Mouse (Mus musculus) neural tube, embryonic 11.5 days (tissue): ENCODE measurements at regions not wholly inside any gene's neighbourhood (a gene's known extent, or its start where the extent isn't known, plus 50 kb on each side); places are given as distances from the start of the nearest gene placed in this dataset.

Experiments used
- ATAC-seq: fragments of 200-750 bp; cut with Nextera tagmentation; 2 replicates; pipeline ENCODE4 v1.8.0; 2017; ENCODE audit warnings: moderate number of reproducible peaks, mild to moderate bottlenecking, moderate TSS enrichment, moderate library complexity; ENCODE audit not compliant: insufficient read depth, low FRiP score, low TSS enrichment
- DNase-seq: peaks from one replicate; pipeline ENCODE4 v3.0.0-alpha.2; 2015; ENCODE audit warnings: low spot score
- H3K27ac ChIP-seq: fragments of 300-500 bp; sonication (generic); 2 replicates; pipeline ENCODE4 v1.5.1; 2014; ENCODE audit warnings: low read depth, mild to moderate bottlenecking, low read length
- H3K27me3 ChIP-seq: fragments of 300-500 bp; sonication (generic); 2 replicates; pipeline ENCODE4 v1.6.1; 2014; ENCODE audit warnings: mild to moderate bottlenecking, low read length, mixed read lengths; ENCODE audit not compliant: control insufficient read depth, insufficient read depth
- H3K36me3 ChIP-seq: fragments of 300-500 bp; sonication (generic); 2 replicates; pipeline ENCODE4 v1.6.1; 2014; ENCODE audit warnings: mild to moderate bottlenecking, low read length, moderate library complexity, mixed read lengths; ENCODE audit not compliant: control insufficient read depth, insufficient read depth
- H3K4me1 ChIP-seq: fragments of 300-500 bp; sonication (generic); 2 replicates; pipeline ENCODE4 v1.6.1; 2014; ENCODE audit warnings: low read length, mixed read lengths; ENCODE audit not compliant: control insufficient read depth, insufficient read depth
- H3K4me2 ChIP-seq: fragments of 300-500 bp; sonication (generic); 2 replicates; pipeline ENCODE4 v1.6.1; 2014; ENCODE audit warnings: low read depth, mild to moderate bottlenecking, moderate library complexity
- H3K4me3 ChIP-seq: fragments of 300-500 bp; sonication (generic); 2 replicates; pipeline ENCODE4 v1.5.1; 2014; ENCODE audit warnings: low read depth, low read length
- H3K9ac ChIP-seq: fragments of 300-500 bp; sonication (generic); 2 replicates; pipeline ENCODE4 v1.6.1; 2014; ENCODE audit warnings: mild to moderate bottlenecking, low read length
- H3K9me3 ChIP-seq: fragments of 300-500 bp; sonication (generic); 2 replicates; pipeline ENCODE4 v1.6.1; 2016; ENCODE audit warnings: low read length; ENCODE audit not compliant: control insufficient read depth
- WGBS: fragments of 180-500 bp; shearing (Covaris S2); extraction: QIAGEN DNeasy Blood & Tissue Kit; methylation state at CpG from one replicate; pipeline ENCODE4 v1.1.7; 2014; 5-methylcytosine and 5-hydroxymethylcytosine counted together

GRCm38 (mm10) chr4:10315875-10316274, 558.4 kb upstream of the 2610301B20Rik start:
- ATAC-seq (no peak), DNase-seq (no peak)
- WGBS: 69% methylated on average over 3 of the region's 3 CpGs

GRCm38 (mm10) chr4:10344147-10344546, 530.2 kb upstream of the 2610301B20Rik start:
- Histone ChIP-seq H3K4me3 (no peak overlapping the region), H3K9ac (no peak overlapping the region), H3K27ac (no peak overlapping the region), H3K4me2 (no peak overlapping the region), H3K4me1 (no peaks in the 10 kb centered on the region), H3K36me3 (no peaks in the 10 kb centered on the region), H3K9me3 (no peaks in the 10 kb centered on the region), H3K27me3 (no peaks in the 10 kb centered on the region)
- DNase-seq (no peak), ATAC-seq (no peak)
- WGBS: 75% methylated on average over 2 of the region's 2 CpGs

More at GRCm38 (mm10) chr4:10315875-10316274, 558.4 kb upstream of the 2610301B20Rik start:
- H3K36me3 ChIP-seq: no peaks in the 10 kb centered on the region
- H3K4me2 ChIP-seq: no peak overlapping the region
- no peaks in the 10 kb centered on the region for H3K27me3 ChIP-seq
- no peak overlapping the region for H3K27ac ChIP-seq
- no peak overlapping the region for H3K9ac ChIP-seq
- no peaks in the 10 kb centered on the region for H3K9me3 ChIP-seq
- H3K4me1 ChIP-seq: no peaks in the 10 kb centered on the region
- H3K4me3 ChIP-seq: no peak overlapping the region

- DNase-seq (no peak), ATAC-seq (no peak)
- Histone ChIP-seq H3K27ac (no peak overlapping the region), H3K4me2 (no peak overlapping the region), H3K4me1 (no peaks in the 10 kb centered on the region), H3K9me3 (no peaks in the 10 kb centered on the region), H3K4me3 (no peak overlapping the region), H3K9ac (no peak overlapping the region), H3K27me3 (no peaks in the 10 kb centered on the region), H3K36me3 (no peaks in the 10 kb centered on the region)
- 76% methylated on average over 4 of the region's 4 CpGs for WGBS
These were observed 522.2 kb upstream of the 2610301B20Rik start for GRCm38 (mm10) chr4:10351876-10352627.

DNA sequence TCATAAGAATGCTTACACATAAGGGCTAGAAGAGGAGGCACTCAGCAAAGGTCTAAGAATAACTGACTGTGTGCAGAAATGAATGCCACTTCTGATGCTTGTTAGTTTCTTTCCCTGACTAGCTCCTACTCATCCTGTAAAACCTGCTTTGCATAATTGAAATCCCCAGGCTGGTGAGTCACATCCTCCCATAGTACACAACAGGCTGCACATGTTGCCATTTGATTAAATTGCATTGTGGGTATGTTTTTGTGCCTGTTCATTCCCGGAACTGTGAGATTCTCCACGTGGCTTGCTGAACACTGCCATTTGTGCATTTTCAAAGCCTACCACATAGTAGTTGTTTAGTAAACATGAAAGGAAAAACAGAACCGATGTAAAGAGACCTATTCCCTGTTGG, 516.7 kb upstream of the 2610301B20Rik start:
- H3K27ac ChIP-seq: no peak overlapping the region
- no peaks in the 10 kb centered on the region for H3K9me3 ChIP-seq
- H3K9ac ChIP-seq: no peak overlapping the region
- ATAC-seq (no peak), DNase-seq (no peak)
- H3K27me3 ChIP-seq: no peaks in the 10 kb centered on the region
- H3K4me1 ChIP-seq: no peaks in the 10 kb centered on the region
- no peak overlapping the region for H3K4me2 ChIP-seq
- H3K36me3 ChIP-seq: no peaks in the 10 kb centered on the region
- 75% methylated on average over 3 of the region's 3 CpGs for WGBS
- H3K4me3 ChIP-seq: no peak overlapping the region

DNA sequence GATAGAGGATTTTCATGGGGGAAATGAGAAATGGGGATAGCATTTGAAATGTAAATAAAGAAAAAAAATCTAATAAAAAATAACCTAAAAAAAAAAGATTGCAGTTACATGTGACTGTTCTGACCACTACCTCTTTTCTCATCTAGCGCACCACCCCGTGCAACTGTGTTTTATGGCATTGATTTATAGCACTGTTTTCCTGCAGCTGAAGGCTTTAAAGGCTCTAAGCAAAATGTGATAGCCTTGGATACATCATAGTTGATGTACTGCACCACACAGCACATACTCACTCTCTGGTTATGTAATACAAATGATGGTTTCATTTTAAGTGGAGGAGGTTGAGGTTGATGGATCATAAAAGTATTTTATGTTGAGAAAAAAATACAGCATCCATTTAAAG, 484.5 kb upstream of the 2610301B20Rik start:
- no peaks in the 10 kb centered on the region for H3K27me3 ChIP-seq
- H3K27ac ChIP-seq: no peak overlapping the region
- 79% methylated on average over 2 of the region's 2 CpGs for WGBS
- no peak overlapping the region for H3K4me2 ChIP-seq
- no peak overlapping the region for H3K9ac ChIP-seq
- ATAC-seq: no peak
- DNase-seq: no peak
- H3K36me3 ChIP-seq: no peaks in the 10 kb centered on the region
- no peak overlapping the region for H3K4me3 ChIP-seq
- H3K4me1 ChIP-seq: no peaks in the 10 kb centered on the region
- H3K9me3 ChIP-seq: no peaks in the 10 kb centered on the region

DNA sequence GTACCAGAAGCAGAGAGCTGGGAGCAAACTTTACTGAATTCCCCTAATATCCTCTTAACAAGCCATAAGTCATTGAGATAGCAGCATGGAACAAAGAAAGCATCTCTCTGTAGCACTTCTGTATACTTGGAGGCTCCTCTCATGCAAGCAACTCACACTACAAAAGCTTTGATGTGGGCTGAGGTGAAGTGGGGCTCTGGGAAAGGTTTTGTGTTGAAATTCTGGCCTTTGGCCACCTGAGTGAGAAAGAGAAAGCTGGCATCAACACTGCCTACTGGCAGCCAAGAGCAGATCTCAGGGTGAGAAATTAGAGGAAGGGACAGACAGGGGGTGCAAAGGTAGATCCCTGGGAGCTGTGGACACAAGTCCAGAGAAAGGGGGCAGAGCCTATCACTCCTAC, 477.0 kb upstream of the 2610301B20Rik start:
- Histone ChIP-seq H3K9ac (no peak overlapping the region), H3K27ac (no peak overlapping the region), H3K4me3 (no peak overlapping the region), H3K4me2 (no peak overlapping the region), H3K36me3 (no peaks in the 10 kb centered on the region), H3K4me1 (no peaks in the 10 kb centered on the region), H3K27me3 (no peaks in the 10 kb centered on the region), H3K9me3 (no peaks in the 10 kb centered on the region)
- ATAC-seq (no peak), DNase-seq (no peak)

- DNase-seq: no peak
- no peak for ATAC-seq
- H3K4me3 ChIP-seq: no peak overlapping the region
- no peaks in the 10 kb centered on the region for H3K9me3 ChIP-seq
- H3K9ac ChIP-seq: no peak overlapping the region
- no peaks in the 10 kb centered on the region for H3K36me3 ChIP-seq
- no peaks in the 10 kb centered on the region for H3K4me1 ChIP-seq
- no peak overlapping the region for H3K27ac ChIP-seq
- WGBS: 93% methylated on average over 2 of the region's 2 CpGs
- no peak overlapping the region for H3K4me2 ChIP-seq
- H3K27me3 ChIP-seq: no peaks in the 10 kb centered on the region
These were observed 476.2 kb upstream of the 2610301B20Rik start for GRCm38 (mm10) chr4:10398075-10398474.

DNA sequence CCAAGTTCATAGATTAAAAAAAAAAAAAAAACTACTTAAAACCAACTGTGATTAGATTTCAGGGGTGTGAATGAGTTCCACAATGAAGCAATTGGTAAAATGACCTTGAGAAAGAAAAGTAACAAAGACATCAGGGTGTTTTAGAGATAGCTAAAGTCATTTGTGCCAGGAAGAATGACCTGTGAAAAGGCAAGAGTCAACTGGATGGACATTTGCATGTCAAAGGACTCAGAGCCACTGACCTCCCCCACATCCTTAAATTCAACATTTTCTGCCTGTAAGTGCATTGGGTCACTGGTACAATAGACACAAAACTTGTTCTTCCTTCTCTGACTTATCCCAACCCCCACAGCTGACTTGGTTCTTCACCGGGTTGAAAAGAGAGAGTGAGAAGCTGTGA, 474.6 kb upstream of the 2610301B20Rik start:
- H3K4me2 ChIP-seq: no peak overlapping the region
- DNase-seq (no peak), ATAC-seq (no peak)
- no peaks in the 10 kb centered on the region for H3K9me3 ChIP-seq
- H3K27ac ChIP-seq: no peak overlapping the region
- no peak overlapping the region for H3K4me3 ChIP-seq
- WGBS: 27% methylated on average over 1 of the region's 1 CpGs
- no peak overlapping the region for H3K9ac ChIP-seq
- H3K36me3 ChIP-seq: no peaks in the 10 kb centered on the region
- H3K4me1 ChIP-seq: no peaks in the 10 kb centered on the region
- no peaks in the 10 kb centered on the region for H3K27me3 ChIP-seq

DNA sequence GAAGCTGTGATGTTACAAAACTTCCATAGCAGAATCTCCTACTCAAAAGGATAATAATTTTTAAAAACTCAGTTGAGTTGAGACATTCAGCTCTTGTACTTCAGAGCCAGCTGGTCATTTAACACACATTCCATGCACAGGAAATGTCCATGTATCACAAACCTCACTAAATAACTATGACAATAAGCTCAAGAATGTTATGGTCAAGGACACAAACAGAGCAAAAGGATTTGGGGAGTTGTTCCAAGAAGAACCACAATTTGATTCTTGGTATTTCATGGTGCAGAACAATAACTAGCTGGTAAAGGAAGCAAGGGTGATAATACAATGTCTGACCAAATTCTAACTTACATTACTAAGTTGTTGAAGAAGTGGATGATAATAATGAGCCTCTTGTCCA, 471.4 kb upstream of the 2610301B20Rik start:
- Histone ChIP-seq H3K4me1 (no peaks in the 10 kb centered on the region), H3K27ac (no peak overlapping the region), H3K36me3 (no peaks in the 10 kb centered on the region), H3K27me3 (no peaks in the 10 kb centered on the region), H3K9me3 (no peaks in the 10 kb centered on the region), H3K4me3 (no peak overlapping the region), H3K4me2 (no peak overlapping the region), H3K9ac (no peak overlapping the region)
- DNase-seq (no peak), ATAC-seq (no peak)
